Mouse (Mus musculus): ENCODE data around the gene Tatdn2.

DNA sequence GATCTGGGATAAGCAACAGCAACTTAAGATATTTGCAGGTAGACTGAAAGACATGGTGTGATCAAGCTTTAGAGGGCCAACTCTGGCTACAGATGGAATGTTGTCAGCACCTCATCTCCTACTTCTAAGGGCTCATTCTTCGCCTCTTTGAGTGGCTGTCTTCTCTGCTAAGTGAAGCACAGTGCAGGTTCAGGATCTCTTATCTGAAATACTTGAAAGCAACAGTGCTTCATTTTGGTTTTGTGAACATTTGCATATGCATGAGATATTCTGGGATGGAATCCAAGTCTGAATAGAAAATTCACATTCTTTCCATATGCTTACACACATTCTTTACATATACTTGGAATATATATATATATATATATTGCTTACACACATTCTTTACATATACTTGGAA lies 45.5 kb downstream of the Tatdn2 start:
- TF ChIP-seq CTCF (IDR thresholded peaks at IDR 0.05) (no peak), EP300 (IDR thresholded peaks at IDR 0.05) (no peak)
